Mouse (Mus musculus) liver, adult 2 months (tissue): ENCODE data around the gene Sh3tc1.

Experiments
- CTCF ChIP-seq: fragments of 200-500 bp; IDR thresholded peaks from 2 replicates; pipeline ENCODE4 v1.5.1; 2011; ENCODE audit warnings: low read depth, low read length, control low read depth
- POLR2A ChIP-seq: fragments of 200-500 bp; IDR thresholded peaks from 2 replicates; pipeline ENCODE4 v1.6.1; 2011; ENCODE audit warnings: low read length, control low read depth; ENCODE audit not compliant: insufficient read depth; ENCODE audit errors: extremely low read depth

DNA sequence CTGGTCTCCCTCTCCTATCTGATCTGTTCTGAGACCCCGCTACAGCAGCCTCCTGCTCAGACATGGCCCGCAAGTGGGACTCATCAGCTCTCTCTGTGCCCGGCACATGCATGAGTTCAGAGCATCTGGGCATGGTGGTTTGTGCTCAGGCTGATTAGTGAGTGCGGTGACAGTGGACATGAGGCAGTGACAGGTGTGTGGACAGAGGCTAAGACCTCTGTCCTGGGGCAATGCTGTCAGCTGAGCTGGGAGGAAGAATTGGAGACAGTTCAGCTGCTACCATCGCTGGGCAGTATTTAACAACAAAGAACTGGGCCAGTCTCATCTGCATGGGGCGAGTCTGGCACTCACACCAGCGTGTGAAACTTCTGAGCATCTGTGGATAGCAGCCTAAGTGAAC is 62.8 kb downstream of the Sh3tc1 start:
- TF ChIP-seq CTCF (no peak), POLR2A (no peak)
